Mouse (Mus musculus) liver, postnatal 0 days (tissue): ENCODE measurements around the gene Cacna2d4.

Experiments
- CTCF ChIP-seq: sonication (generic); IDR thresholded peaks from 2 replicates; pipeline ENCODE4 v1.5.1; 2016; ENCODE audit warnings: antibody characterized with exemption, low read depth
- EP300 ChIP-seq: IDR thresholded peaks from 2 replicates; pipeline ENCODE4 v1.6.1; 2016; ENCODE audit warnings: antibody characterized with exemption, low read depth, mild to moderate bottlenecking

DNA sequence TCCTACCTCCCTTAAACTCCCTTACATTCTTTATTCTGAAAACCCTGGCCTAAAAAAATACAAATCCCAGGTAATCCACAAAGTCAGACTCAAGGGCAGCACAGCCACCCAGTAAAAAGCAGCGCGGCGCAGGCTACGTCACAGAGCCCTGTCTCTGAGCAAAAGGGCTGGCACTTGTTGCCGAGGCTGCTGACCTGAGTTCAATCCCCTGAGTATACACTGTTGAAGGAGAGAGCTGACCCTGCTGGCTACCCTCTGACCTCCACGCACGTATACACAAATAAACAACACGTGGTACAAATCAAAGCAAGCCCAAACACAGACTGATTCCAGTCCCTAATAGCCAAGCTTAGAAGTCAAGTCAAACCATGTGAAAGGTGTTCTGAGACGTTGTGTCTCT is 42.2 kb upstream of the Cacna2d4 start:
- no peak for TF ChIP-seq CTCF
- TF ChIP-seq EP300, result no peak
